Mouse (Mus musculus): ENCODE measurements at regions not wholly inside any gene's neighbourhood (a gene's known extent, or its start where the extent isn't known, plus 50 kb on each side); places are given as distances from the start of the nearest gene placed in this dataset.
"Not testable (repeated sequence)": the region's sequence is repeated elsewhere in the genome, so short reads cannot be mapped to it uniquely, and the experiment has no call there.

GRCm38 (mm10) chr15:4630611-4631010 lies 96.4 kb upstream of the C6 start:
- no peak for DNase-seq
- WGBS = 63% methylated on average over 4 of the region's 4 CpGs
- TF ChIP-seq CTCF (IDR thresholded peaks at IDR 0.05; ENCODE audit: insufficient read depth, low read length) = no peak
- TF ChIP-seq POLR2A (IDR thresholded peaks at IDR 0.05; ENCODE audit: borderline replicate concordance, extremely low read depth, low read depth, low read length) = no peak
- Histone ChIP-seq H3K4me1 (ENCODE audit: control insufficient read depth, insufficient read depth, low read length) (no peaks in the 10 kb centered on the region), H3K4me3 (replicated peaks; ENCODE audit: extremely low read depth, low read depth, low read length) (no peak overlapping the region)

DNA sequence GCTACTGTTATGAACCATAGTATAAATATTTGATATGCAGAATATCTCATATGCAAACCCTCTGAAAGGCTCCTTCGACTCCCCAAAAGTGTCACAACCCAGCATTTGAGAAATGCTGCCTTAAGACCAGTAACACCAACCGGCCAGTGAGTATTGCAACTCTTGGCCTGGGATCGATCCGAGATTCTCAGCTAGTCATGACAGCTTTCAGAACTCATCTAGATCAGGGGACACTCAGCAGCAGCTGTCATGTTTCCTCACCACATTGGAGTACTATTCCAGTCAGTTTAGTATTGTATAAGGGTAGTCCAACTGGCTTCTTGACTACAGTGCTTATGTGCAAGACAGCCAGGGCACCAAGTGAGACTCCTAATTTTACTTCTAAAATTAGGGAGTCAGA lies 85.3 kb upstream of the C6 start:
- WGBS = 73% methylated on average over 4 of the region's 4 CpGs
- Histone ChIP-seq H3K4me1 (ENCODE audit: control insufficient read depth, insufficient read depth, low read length) (no peaks in the 10 kb centered on the region), H3K4me3 (replicated peaks; ENCODE audit: extremely low read depth, low read depth, low read length) (no peak overlapping the region)
- peak; percentile 11 for DNase-seq
- TF ChIP-seq CTCF (IDR thresholded peaks at IDR 0.05; ENCODE audit: insufficient read depth, low read length) (no peak), POLR2A (IDR thresholded peaks at IDR 0.05; ENCODE audit: borderline replicate concordance, extremely low read depth, low read depth, low read length) (no peak)

GRCm38 (mm10) chr15:4642859-4643258 lies 84.1 kb upstream of the C6 start:
- Histone ChIP-seq H3K4me3 (replicated peaks; ENCODE audit: extremely low read depth, low read depth, low read length) (no peak overlapping the region), H3K4me1 (ENCODE audit: control insufficient read depth, insufficient read depth, low read length) (no peaks in the 10 kb centered on the region)
- DNase-seq = no peak
- 61% methylated on average over 4 of the region's 4 CpGs for WGBS
- TF ChIP-seq POLR2A (IDR thresholded peaks at IDR 0.05; ENCODE audit: borderline replicate concordance, extremely low read depth, low read depth, low read length) (no peak), CTCF (IDR thresholded peaks at IDR 0.05; ENCODE audit: insufficient read depth, low read length) (no peak)

DNA sequence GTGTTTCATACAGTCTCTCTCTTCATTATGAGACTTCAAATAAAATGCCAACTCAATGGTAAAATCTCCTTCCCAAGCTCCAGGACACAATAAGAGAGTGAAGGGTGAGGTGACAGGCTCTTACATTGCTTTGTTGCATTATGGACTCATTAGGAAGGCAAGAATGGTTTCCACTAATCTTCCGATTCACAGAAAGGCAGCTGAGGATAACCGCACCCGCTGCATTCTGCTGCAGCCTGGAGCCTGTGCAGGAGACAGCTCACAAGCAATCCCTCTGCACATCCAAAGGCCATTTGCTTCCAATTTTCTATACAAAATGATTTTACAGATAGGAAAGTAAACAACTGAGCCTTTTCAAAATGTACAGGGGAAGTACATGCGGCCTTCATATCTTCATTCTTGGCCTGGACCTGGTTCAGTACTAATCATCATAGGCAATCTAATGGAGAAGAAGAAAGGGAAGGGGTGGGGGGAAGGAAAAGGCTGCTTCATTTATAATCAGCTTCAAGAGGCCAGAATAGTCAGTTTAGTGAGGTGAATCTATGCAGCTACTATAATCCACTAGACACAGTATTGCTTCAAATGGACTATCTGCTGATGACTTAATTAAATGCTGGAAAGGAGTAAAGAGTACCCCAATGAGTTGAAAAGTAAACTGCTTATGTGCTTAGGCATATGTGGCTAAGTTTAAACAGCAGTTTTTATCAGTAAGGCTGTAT lies 82.9 kb upstream of the C6 start:
- no peak for DNase-seq
- Histone ChIP-seq H3K4me3 (replicated peaks; ENCODE audit: extremely low read depth, low read depth, low read length) (no peak overlapping the region), H3K4me1 (ENCODE audit: control insufficient read depth, insufficient read depth, low read length) (no peaks in the 10 kb centered on the region)
- no peak for TF ChIP-seq CTCF (IDR thresholded peaks at IDR 0.05; ENCODE audit: insufficient read depth, low read length)
- TF ChIP-seq POLR2A (IDR thresholded peaks at IDR 0.05; ENCODE audit: borderline replicate concordance, extremely low read depth, low read depth, low read length) = no peak
- WGBS = 90% methylated on average over 4 of the region's 4 CpGs

- H3K4me1 ChIP-seq (ENCODE audit: control insufficient read depth, insufficient read depth, low read length) = no peaks in the 10 kb centered on the region
- H3K4me3 ChIP-seq (replicated peaks; ENCODE audit: extremely low read depth, low read depth, low read length) = no peak overlapping the region
- DNase-seq = no peak
- no peak for TF ChIP-seq CTCF (IDR thresholded peaks at IDR 0.05; ENCODE audit: insufficient read depth, low read length)
- TF ChIP-seq POLR2A (IDR thresholded peaks at IDR 0.05; ENCODE audit: borderline replicate concordance, extremely low read depth, low read depth, low read length) = no peak
- 70% methylated on average over 4 of the region's 4 CpGs for WGBS
These were observed 78.3 kb upstream of the C6 start for GRCm38 (mm10) chr15:4648626-4649025.

DNA sequence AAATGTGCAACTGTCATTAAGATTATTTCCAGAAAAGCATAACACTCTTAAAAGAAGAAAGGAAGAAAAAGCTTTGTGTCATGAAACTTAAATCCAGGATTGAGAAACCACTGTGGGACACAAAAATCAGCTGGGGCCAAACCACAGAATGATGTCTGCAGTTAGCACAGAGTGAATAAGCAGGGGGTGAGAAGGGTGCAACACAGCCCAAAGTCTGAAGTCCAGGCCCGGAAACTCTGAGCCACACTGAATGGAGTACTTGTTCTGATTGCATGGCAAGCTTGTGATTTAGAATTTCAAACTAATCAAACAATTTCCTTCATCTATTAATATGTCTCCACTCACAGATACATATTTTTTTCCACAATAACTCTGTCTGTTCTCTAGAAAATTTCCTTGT lies 73.3 kb upstream of the C6 start:
- TF ChIP-seq CTCF (IDR thresholded peaks at IDR 0.05; ENCODE audit: insufficient read depth, low read length) = no peak
- TF ChIP-seq POLR2A (IDR thresholded peaks at IDR 0.05; ENCODE audit: borderline replicate concordance, extremely low read depth, low read depth, low read length) = no peak
- DNase-seq = no peak
- WGBS = 83% methylated on average over 1 of the region's 1 CpGs

GRCm38 (mm10) chr15:4672859-4673258 lies 54.1 kb upstream of the C6 start:
- not testable (repeated sequence) for H3K4me1 ChIP-seq (ENCODE audit: control insufficient read depth, insufficient read depth, low read length)
- 90% methylated on average over 7 of the region's 9 CpGs for WGBS

More for the DNA sequence above, 73.3 kb upstream of the C6 start:
- no peak overlapping the region for H3K4me3 ChIP-seq (replicated peaks; ENCODE audit: extremely low read depth, low read depth, low read length)
- no peaks in the 10 kb centered on the region for H3K4me1 ChIP-seq (ENCODE audit: control insufficient read depth, insufficient read depth, low read length)

More at GRCm38 (mm10) chr15:4672859-4673258, 54.1 kb upstream of the C6 start:
- not testable (repeated sequence) for DNase-seq; H3K4me3 ChIP-seq (replicated peaks; ENCODE audit: extremely low read depth, low read depth, low read length)

Data from lung, adult 2 months (tissue).